Mouse (Mus musculus): Measurements from ENCODE around the gene Hephl1.
"Not testable (repeated sequence)": the region's sequence is repeated elsewhere in the genome, so short reads cannot be mapped to it uniquely, and the experiment has no call there.

The Hephl1 gene

GRCm38 (mm10) chr9:15112008-15112407, at the start of gene Hephl1:
TSS of gene Hephl1 (minus strand) at chr9:15112108.
- DNase-seq (ENCODE audit: low read depth) = no peak

GRCm38 (mm10) chr9:15149246-15149926, 37.5 kb upstream of the Hephl1 start:
- no peak for DNase-seq (ENCODE audit: low read depth)

GRCm38 (mm10) chr9:15140546-15140945, 28.6 kb upstream of the Hephl1 start:
- no peak for DNase-seq (ENCODE audit: low read depth)

- DNase-seq (ENCODE audit: low read depth) = no peak
Measured at GRCm38 (mm10) chr9:15125897-15126296, 14.0 kb upstream of the Hephl1 start.

- DNase-seq (ENCODE audit: low read depth) = no peak
Measured at GRCm38 (mm10) chr9:15122431-15122830, 10.5 kb upstream of the Hephl1 start.

GRCm38 (mm10) chr9:15120841-15121358, 9.0 kb upstream of the Hephl1 start:
- DNase-seq (ENCODE audit: low read depth) = no peak

GRCm38 (mm10) chr9:15120209-15120608, 8.3 kb upstream of the Hephl1 start:
- no peak for DNase-seq (ENCODE audit: low read depth)

GRCm38 (mm10) chr9:15119515-15119914, 7.6 kb upstream of the Hephl1 start:
- no peak for DNase-seq (ENCODE audit: low read depth)

- no peak for DNase-seq (ENCODE audit: low read depth)
Measured at GRCm38 (mm10) chr9:15116165-15116564, 4.3 kb upstream of the Hephl1 start.

- no peak for DNase-seq (ENCODE audit: low read depth)
Measured at GRCm38 (mm10) chr9:15114102-15114501, 2.2 kb upstream of the Hephl1 start.

GRCm38 (mm10) chr9:15108101-15108500, 3.8 kb downstream of the Hephl1 start:
- DNase-seq (ENCODE audit: low read depth) = no peak

GRCm38 (mm10) chr9:15105136-15105535, 6.8 kb downstream of the Hephl1 start:
- DNase-seq (ENCODE audit: low read depth) = no peak

GRCm38 (mm10) chr9:15103579-15104300, 8.2 kb downstream of the Hephl1 start:
- no peak for DNase-seq (ENCODE audit: low read depth)

- no peak for DNase-seq (ENCODE audit: low read depth)
Measured at GRCm38 (mm10) chr9:15101531-15102161, 10.3 kb downstream of the Hephl1 start.

GRCm38 (mm10) chr9:15098421-15098820, 13.5 kb downstream of the Hephl1 start:
- DNase-seq (ENCODE audit: low read depth) = not testable (repeated sequence)

GRCm38 (mm10) chr9:15097172-15097571, 14.7 kb downstream of the Hephl1 start:
- no peak for DNase-seq (ENCODE audit: low read depth)

- no peak for DNase-seq (ENCODE audit: low read depth)
Measured at GRCm38 (mm10) chr9:15096161-15096560, 15.7 kb downstream of the Hephl1 start.

- no peak for DNase-seq (ENCODE audit: low read depth)
Measured at GRCm38 (mm10) chr9:15095206-15095605, 16.7 kb downstream of the Hephl1 start.

GRCm38 (mm10) chr9:15068686-15069295, 43.1 kb downstream of the Hephl1 start:
- no peak for DNase-seq (ENCODE audit: low read depth)

GRCm38 (mm10) chr9:15067995-15068685, 43.8 kb downstream of the Hephl1 start:
- no peak for DNase-seq (ENCODE audit: low read depth)

- DNase-seq (ENCODE audit: low read depth) = no peak
Measured at GRCm38 (mm10) chr9:15064176-15064575, 47.7 kb downstream of the Hephl1 start.

- no peak for DNase-seq (ENCODE audit: low read depth)
Measured at GRCm38 (mm10) chr9:15060847-15061246, 51.1 kb downstream of the Hephl1 start.

Measured in c-Kit-positive CD71-negative TER-119-negative erythroid progenitor cells, embryonic 14.5 days (primary cell).